In the genomic region with DNA sequence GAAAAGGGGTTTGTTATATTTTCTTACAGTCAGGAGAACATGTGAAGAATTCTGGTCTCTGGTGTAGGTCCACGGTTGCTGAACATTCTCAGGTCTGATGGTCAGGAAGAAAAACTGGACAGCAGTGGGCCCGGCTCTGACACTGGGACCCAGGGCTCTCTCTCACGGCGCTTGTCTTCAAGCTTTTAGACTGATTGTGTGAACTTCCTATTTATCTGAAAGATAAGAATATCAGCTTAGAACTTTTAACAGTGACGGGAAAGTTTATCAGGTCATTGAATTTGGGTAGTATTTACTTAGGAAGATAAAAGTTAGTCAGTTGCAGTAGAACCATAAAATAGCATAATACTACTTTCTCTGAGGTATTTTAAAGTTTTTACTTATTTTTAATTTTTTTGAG, we compare ENCODE assay signal across 19 mouse cellular contexts. TPM values are rescaled to one million over a fixed set of nuclear protein-coding genes. Genes with fewer than 3 reads are reported as not detected.
"Had no signal": no experiment of that assay in that cellular context is flagged by ENCODE, and none has a peak within 500 bp of the region (broad histone marks: within the 10 kb centered on the region; RNA-seq: fewer than 3 reads in every experiment).

No protein-coding gene starts in this region.

- H3K9ac ChIP-seq: neural tube, embryonic 12.5 days; neural tube, embryonic 13.5 days; neural tube, embryonic 15.5 days; stomach, embryonic 15.5 days had no signal

- H3K36me3 ChIP-seq: neural tube, embryonic 12.5 days had no signal

- H3K4me2 ChIP-seq: neural tube, embryonic 12.5 days; neural tube, embryonic 13.5 days; neural tube, embryonic 15.5 days; stomach, embryonic 15.5 days had no signal

- H3K27ac ChIP-seq: neural tube, embryonic 12.5 days; neural tube, embryonic 13.5 days; neural tube, embryonic 15.5 days; stomach, embryonic 15.5 days; stomach, postnatal 0 days had no signal

- H3K4me1 ChIP-seq: neural tube, embryonic 12.5 days; neural tube, embryonic 15.5 days; stomach, embryonic 15.5 days had no signal

- H3K27me3 ChIP-seq: neural tube, embryonic 12.5 days; neural tube, embryonic 13.5 days; neural tube, embryonic 15.5 days; stomach, embryonic 15.5 days had no signal

- H3K9me3 ChIP-seq: neural tube, embryonic 12.5 days; neural tube, embryonic 13.5 days; neural tube, embryonic 15.5 days; stomach, embryonic 15.5 days had no signal

- H3K4me3 ChIP-seq: neural tube, embryonic 12.5 days; neural tube, embryonic 13.5 days; neural tube, embryonic 15.5 days; stomach, embryonic 15.5 days had no signal

- DNase-seq: retina, postnatal 1 day; right cerebral cortex, adult 18-20 months; right cerebral cortex, postnatal 25 days; right cerebral cortex, postnatal 4 days; spleen, adult 18-20 months; thymus, adult 18-20 months; thymus, adult 2 months; thymus, postnatal 14 days; thymus, postnatal 25 days had no signal

RNA-seq across cellular contexts. Expression of a gene that starts 18.5 kb away (rescaled TPM):
- total RNA-seq: neutrophil, adult 5-6 weeks had no signal
- polyA plus RNA-seq: neural tube, embryonic 11.5 days; neural tube, embryonic 12.5 days; neural tube, embryonic 14.5 days; spleen, adult 2 months; testis, adult 2 months had no signal

RNA-seq across cellular contexts. Expression of a gene that starts 45.8 kb away (rescaled TPM):
- total RNA-seq: neutrophil, adult 5-6 weeks had no signal
